Mouse (Mus musculus) ES-Bruce4 (cell line): ENCODE measurements around the gene Apol8. TPM values are rescaled to one million over a fixed set of nuclear protein-coding genes. Genes with fewer than 3 reads are reported as not detected.

Experiments
- H3K27ac ChIP-seq: 2 replicates; pipeline ENCODE4 v1.5.1; 2012; ENCODE audit warnings: low read length, inconsistent platforms; ENCODE audit not compliant: insufficient read depth
- H3K27me3 ChIP-seq: 2 replicates; pipeline ENCODE4 v1.6.1; 2012; ENCODE audit warnings: mild to moderate bottlenecking, low read length, inconsistent platforms; ENCODE audit not compliant: control insufficient read depth, poor library complexity, insufficient read depth, severe bottlenecking
- H3K36me3 ChIP-seq: 2 replicates; pipeline ENCODE4 v1.6.1; 2012; ENCODE audit warnings: inconsistent platforms, mild to moderate bottlenecking, low read length, moderate library complexity; ENCODE audit not compliant: control insufficient read depth, poor library complexity, insufficient read depth, severe bottlenecking
- H3K4me1 ChIP-seq: one replicate; pipeline ENCODE4 v1.8.1; 2011; ENCODE audit warnings: low read length; ENCODE audit not compliant: control insufficient read depth, insufficient read depth
- H3K4me3 ChIP-seq: 2 replicates; pipeline ENCODE4 v1.5.1; 2011; ENCODE audit warnings: low read depth, mild to moderate bottlenecking, low read length
- H3K9ac ChIP-seq: 2 replicates; pipeline ENCODE4 v1.6.1; 2012; ENCODE audit warnings: low read depth, mild to moderate bottlenecking, inconsistent platforms; ENCODE audit not compliant: poor library complexity, severe bottlenecking
- H3K9me3 ChIP-seq: replicated peaks from 2 replicates; pipeline ENCODE4 v1.6.1; 2012; ENCODE audit warnings: mild to moderate bottlenecking, low read length, inconsistent platforms; ENCODE audit not compliant: control insufficient read depth, poor library complexity, insufficient read depth, severe bottlenecking
- CTCF ChIP-seq: IDR thresholded peaks from one replicate; pipeline ENCODE4 v1.8.1; 2011; ENCODE audit warnings: low read depth, low read length
- EP300 ChIP-seq: IDR thresholded peaks from 2 replicates; pipeline ENCODE4 v1.6.1; 2011; ENCODE audit warnings: low read depth, low read length; ENCODE audit not compliant: insufficient read depth
- POLR2A ChIP-seq: IDR thresholded peaks from one replicate; pipeline ENCODE4 v1.8.1; 2011; ENCODE audit warnings: low read length; ENCODE audit not compliant: insufficient read depth
- polyA plus RNA-seq: library from polyadenylated mRNA; stranded (reverse); fragments of >200 nt; gene quantifications from 2 replicates; pipeline ENCODE4 v1.2.4, GENCODE M21; 2011; ENCODE audit warnings: low read depth; ENCODE audit not compliant: missing spikeins, insufficient read depth, insufficient read length

Apol8 gene
- polyA plus RNA-seq, 1 experiment, result 1.4 TPM

DNA sequence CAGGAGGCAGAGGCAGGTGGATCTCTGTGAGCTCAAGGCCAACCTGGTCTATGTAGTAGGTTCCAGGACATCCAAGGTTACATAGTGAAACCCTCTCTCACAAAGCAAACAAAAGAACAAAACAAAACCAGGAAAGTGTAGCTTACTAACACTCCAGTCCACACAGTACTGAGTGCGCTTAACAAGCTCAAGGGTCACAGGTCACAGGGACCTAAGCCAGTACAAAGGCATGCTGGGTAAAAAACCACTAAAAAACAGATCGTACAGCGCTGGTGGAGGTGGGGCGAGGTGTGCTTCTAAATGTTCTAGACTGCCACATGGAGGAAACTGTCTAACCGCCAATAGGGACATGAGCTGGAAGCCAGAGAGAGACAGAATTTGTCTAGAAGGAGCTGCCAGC is 13.5 kb upstream of the Apol8 start:
- H3K4me3 ChIP-seq, result no peak overlapping the region
- H3K27me3 ChIP-seq, result no peaks in the 10 kb centered on the region
- no peak overlapping the region for H3K9ac ChIP-seq
- no peak overlapping the region for H3K27ac ChIP-seq
- TF ChIP-seq EP300 (no peak), CTCF (no peak), POLR2A (no peak)
- H3K36me3 ChIP-seq, result peaks cover 93% of the 10 kb centered on the region
- no peaks in the 10 kb centered on the region for H3K4me1 ChIP-seq
- no peaks in the 10 kb centered on the region for H3K9me3 ChIP-seq

DNA sequence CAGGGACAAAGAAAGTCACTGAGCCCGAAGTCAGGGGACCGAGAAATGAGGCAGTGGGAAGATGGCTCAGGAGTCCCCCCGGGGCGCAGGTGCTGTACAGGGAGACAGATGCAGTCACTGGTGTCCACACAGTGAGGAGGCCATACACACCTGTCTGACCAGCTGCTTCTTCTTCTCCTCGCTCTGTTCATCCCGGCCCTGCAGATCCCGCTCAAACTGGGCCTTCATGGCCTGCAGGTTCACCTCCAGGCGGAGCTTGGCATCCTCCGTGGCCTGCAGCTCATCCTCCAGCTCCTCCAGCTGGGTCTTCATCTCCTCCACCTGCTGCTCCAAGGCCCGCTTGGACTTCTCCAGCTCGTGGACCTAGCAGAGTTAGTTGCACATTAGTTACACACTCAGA is 10.2 kb upstream of the Apol8 start:
- Histone ChIP-seq H3K9ac (no peak overlapping the region), H3K4me1 (no peaks in the 10 kb centered on the region), H3K27me3 (no peaks in the 10 kb centered on the region), H3K9me3 (no peaks in the 10 kb centered on the region), H3K36me3 (peaks cover 82% of the 10 kb centered on the region), H3K27ac (no peak overlapping the region), H3K4me3 (no peak overlapping the region)
- no peak for TF ChIP-seq EP300
- TF ChIP-seq CTCF, result no peak
- TF ChIP-seq POLR2A, result no peak

DNA sequence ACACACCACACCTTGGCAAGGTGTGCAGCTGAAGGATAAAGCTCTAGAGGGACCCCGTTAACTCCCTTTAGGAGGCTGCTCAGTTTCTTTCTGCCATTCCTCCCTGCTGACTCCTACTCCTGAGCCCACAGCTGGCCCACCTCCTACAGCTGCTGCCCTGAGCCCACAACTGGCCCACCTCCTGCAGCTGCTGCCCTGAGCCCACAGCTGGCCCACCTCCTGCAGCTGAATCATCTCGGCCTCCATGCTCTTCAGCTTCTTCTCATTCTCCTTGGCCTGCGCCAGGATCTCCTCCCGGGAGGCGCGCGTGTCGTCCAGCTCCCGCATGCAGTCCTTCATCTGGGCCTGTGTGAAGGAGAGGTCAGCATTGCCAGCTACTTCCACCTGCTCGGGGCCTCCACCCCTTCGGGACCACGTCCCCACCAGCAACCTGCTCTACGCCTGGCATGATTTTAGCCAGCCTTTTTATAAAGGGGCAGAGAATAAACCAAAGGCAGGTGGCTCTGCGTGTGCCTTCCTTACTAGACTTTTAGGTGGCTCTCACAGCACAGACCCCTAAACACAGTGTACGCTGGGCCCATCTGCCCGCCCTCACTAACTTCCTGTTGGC is 8.8 kb upstream of the Apol8 start:
- Histone ChIP-seq H3K36me3 (peaks cover 77% of the 10 kb centered on the region), H3K4me1 (no peaks in the 10 kb centered on the region)

DNA sequence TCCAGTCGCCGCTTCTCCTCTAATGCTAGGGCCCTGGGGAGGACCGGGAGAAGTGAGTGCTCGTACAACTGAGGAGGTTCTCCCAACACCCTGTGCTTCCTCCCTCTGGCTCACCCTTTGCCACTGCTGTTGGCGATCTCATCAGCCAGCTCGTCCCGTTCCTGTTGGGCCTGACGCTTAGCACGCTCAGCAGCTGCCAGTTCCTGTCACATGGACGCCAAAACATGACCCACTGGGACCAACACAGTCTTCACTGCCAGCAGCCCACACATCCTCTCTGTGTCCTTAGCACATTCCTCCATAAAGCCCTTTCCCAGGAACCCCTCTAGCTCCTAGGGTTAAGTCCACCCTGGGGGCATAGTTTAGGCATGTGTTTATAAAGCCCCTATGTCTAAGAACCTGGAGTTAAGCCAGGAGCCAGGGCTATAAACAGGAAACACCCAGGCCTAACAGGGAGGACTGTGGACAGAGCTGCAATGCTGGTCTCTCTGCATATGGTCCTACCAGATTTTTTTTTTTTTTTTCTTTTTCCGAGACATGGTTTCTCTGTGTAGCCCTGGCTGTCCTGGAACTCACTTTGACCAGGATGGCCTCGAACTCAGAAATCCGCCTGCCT is 7.7 kb upstream of the Apol8 start:
- TF ChIP-seq POLR2A (no peak), CTCF (no peak), EP300 (no peak)
- H3K9ac ChIP-seq, result no peak overlapping the region
- no peaks in the 10 kb centered on the region for H3K4me1 ChIP-seq
- H3K27ac ChIP-seq, result no peak overlapping the region
- H3K36me3 ChIP-seq, result peaks cover 68% of the 10 kb centered on the region
- H3K4me3 ChIP-seq, result no peak overlapping the region
- H3K27me3 ChIP-seq, result no peaks in the 10 kb centered on the region
- H3K9me3 ChIP-seq, result no peaks in the 10 kb centered on the region

More for the DNA sequence above, 8.8 kb upstream of the Apol8 start:
- H3K9ac ChIP-seq, result no peak overlapping the region
- H3K4me3 ChIP-seq, result no peak overlapping the region
- no peak overlapping the region for H3K27ac ChIP-seq
- no peaks in the 10 kb centered on the region for H3K27me3 ChIP-seq
- no peaks in the 10 kb centered on the region for H3K9me3 ChIP-seq
- TF ChIP-seq EP300 (no peak), POLR2A (no peak), CTCF (no peak)

DNA sequence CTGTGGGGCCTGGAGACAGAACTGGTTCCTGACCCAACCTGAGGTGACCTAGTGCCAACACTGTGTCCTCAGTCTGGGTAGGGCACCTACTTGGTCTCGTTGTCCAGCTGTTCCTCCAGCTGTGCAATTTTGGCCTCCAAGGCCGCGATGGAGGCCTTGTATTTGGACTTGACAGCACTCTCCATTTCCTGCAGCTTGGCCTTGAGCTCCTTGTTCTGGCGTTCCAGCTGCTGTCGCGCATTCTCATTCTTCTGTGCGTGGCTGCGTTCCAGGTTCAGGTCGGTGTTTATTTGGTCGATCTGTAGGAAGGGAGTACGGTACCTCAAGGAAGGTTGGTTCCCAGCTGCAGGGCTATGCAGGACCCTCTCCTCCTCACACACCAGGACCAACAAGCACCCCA is 6.9 kb upstream of the Apol8 start:
- TF ChIP-seq CTCF (no peak), EP300 (no peak), POLR2A (no peak)
- H3K9ac ChIP-seq, result no peak overlapping the region
- H3K4me3 ChIP-seq, result no peak overlapping the region
- no peak overlapping the region for H3K27ac ChIP-seq
- H3K9me3 ChIP-seq, result no peaks in the 10 kb centered on the region
- peaks cover 60% of the 10 kb centered on the region for H3K36me3 ChIP-seq
- no peaks in the 10 kb centered on the region for H3K27me3 ChIP-seq
- no peaks in the 10 kb centered on the region for H3K4me1 ChIP-seq

DNA sequence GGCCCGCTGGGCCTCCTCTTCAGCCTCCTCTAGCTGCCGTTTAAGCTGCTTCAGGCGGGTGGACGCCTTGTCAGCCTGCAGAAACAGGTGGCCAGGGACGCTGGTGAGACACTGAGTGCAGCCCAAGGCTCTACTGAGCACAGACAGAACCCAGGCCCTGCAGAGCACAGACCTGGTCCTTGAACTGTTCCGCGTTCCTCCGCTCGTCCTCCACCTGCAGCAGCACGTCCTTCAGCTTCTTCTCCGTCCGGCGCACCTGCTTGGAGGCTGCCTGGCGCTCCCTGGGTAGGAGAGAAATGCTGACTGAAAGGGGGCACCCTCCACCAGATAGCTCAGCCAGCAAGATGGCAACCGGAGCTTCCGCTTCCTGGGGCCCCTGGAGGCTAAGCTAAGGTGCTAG is 6.2 kb upstream of the Apol8 start:
- Histone ChIP-seq H3K4me1 (no peaks in the 10 kb centered on the region), H3K4me3 (no peak overlapping the region), H3K9me3 (no peaks in the 10 kb centered on the region), H3K9ac (no peak overlapping the region), H3K36me3 (peaks cover 54% of the 10 kb centered on the region), H3K27me3 (no peaks in the 10 kb centered on the region), H3K27ac (no peak overlapping the region)
- TF ChIP-seq EP300 (no peak), POLR2A (no peak), CTCF (no peak)
